Mouse (Mus musculus) CH12.LX (cell line): ENCODE results near the gene Cyb5rl. TPM values are rescaled to one million over a fixed set of nuclear protein-coding genes. Genes with fewer than 3 reads are reported as not detected.

ENCODE experiments used
- DNase-seq: peaks from one replicate; pipeline ENCODE4 v3.0.0-alpha.2; 2013; ENCODE audit errors: extremely low read depth
- H3K27ac ChIP-seq: 2 replicates; pipeline ENCODE4 v1.5.1; 2012; ENCODE audit warnings: low read depth, mild to moderate bottlenecking, control low read depth, moderate library complexity; ENCODE audit not compliant: insufficient read depth
- H3K27me3 ChIP-seq: replicated peaks from 2 replicates; pipeline ENCODE3; 2012; ENCODE audit warnings: inconsistent platforms
- H3K36me3 ChIP-seq, 2 experiments: replicated peaks in 1 of 2; 2 replicates each; pipeline versions ENCODE3 to v1.6.1; 2012; ENCODE audit warnings: inconsistent platforms in 1 of 2, low read length in 1 of 2, mild to moderate bottlenecking in 1 of 2, mixed read lengths in 1 of 2, moderate library complexity in 1 of 2; ENCODE audit not compliant: control insufficient read depth in 1 of 2, insufficient read depth in 1 of 2
- H3K4me1 ChIP-seq, 2 experiments: 2 replicates each; pipeline ENCODE4 v1.6.1; 2012; ENCODE audit warnings: inconsistent platforms in 1 of 2, moderate library complexity in 1 of 2; ENCODE audit not compliant: insufficient read depth in 2 of 2, control insufficient read depth in 1 of 2
- H3K4me2 ChIP-seq: 2 replicates; pipeline ENCODE4 v1.6.1; 2012; ENCODE audit warnings: low read depth, mild to moderate bottlenecking, control low read depth; ENCODE audit not compliant: poor library complexity, insufficient read depth, severe bottlenecking
- H3K4me3 ChIP-seq, 3 experiments: fragments of 150-350 bp in 1 of 3; sonication (generic) in 1 of 3; replicated peaks in 1 of 3; 2 replicates each; pipeline versions ENCODE3 to v1.5.1; 2011 to 2012; ENCODE audit warnings: low read depth in 2 of 3, low read length in 2 of 3, mild to moderate bottlenecking in 2 of 3, moderate library complexity in 2 of 3, control low read depth in 1 of 3, improper control_type of control experiment in 1 of 3, inconsistent platforms in 1 of 3, mixed read lengths in 1 of 3; ENCODE audit not compliant: poor library complexity in 1 of 3
- H3K79me2 ChIP-seq: replicated peaks from 2 replicates; pipeline ENCODE4 v1.6.1; 2012; ENCODE audit warnings: mild to moderate bottlenecking, moderate library complexity; ENCODE audit not compliant: control insufficient read depth, poor library complexity, insufficient read depth, severe bottlenecking; ENCODE audit errors: extremely low read depth
- H3K9ac ChIP-seq: 2 replicates; pipeline ENCODE4 v1.6.1; 2012; ENCODE audit warnings: low read depth, mild to moderate bottlenecking, control low read depth, moderate library complexity; ENCODE audit not compliant: insufficient read depth
- H3K9me3 ChIP-seq: replicated peaks from 2 replicates; pipeline ENCODE3; 2012; ENCODE audit warnings: low read length, inconsistent platforms, mixed read lengths
- CHD2 ChIP-seq: IDR thresholded peaks from 2 replicates; pipeline ENCODE4 v1.6.1; 2011; ENCODE audit warnings: low read length, improper control_type of control experiment
- ELF1 ChIP-seq: IDR thresholded peaks from 2 replicates; pipeline ENCODE4 v1.6.1; 2014; ENCODE audit warnings: low read depth, mild to moderate bottlenecking, inconsistent platforms, low read length, improper control_type of control experiment
- EP300 ChIP-seq: IDR thresholded peaks from 2 replicates; pipeline ENCODE4 v1.6.1; 2011; ENCODE audit warnings: low read length, improper control_type of control experiment
- ETS1 ChIP-seq: conservative IDR thresholded peaks from 2 replicates; pipeline ENCODE4 v1.6.1; 2012; ENCODE audit warnings: low read depth, mild to moderate bottlenecking, inconsistent platforms, low read length, improper control_type of control experiment, moderate library complexity
- GABPA ChIP-seq: IDR thresholded peaks from 2 replicates; pipeline ENCODE4 v1.6.1; 2012; ENCODE audit warnings: low read depth, low read length, improper control_type of control experiment, inconsistent platforms; ENCODE audit not compliant: insufficient replicate concordance
- IRF4 ChIP-seq: IDR thresholded peaks from 2 replicates; pipeline ENCODE4 v1.6.1; 2014; ENCODE audit warnings: low read depth, mild to moderate bottlenecking, inconsistent platforms, low read length, improper control_type of control experiment
- JUN ChIP-seq: IDR thresholded peaks from 2 replicates; pipeline ENCODE4 v1.6.1; 2011; ENCODE audit warnings: low read depth, mild to moderate bottlenecking, low read length, improper control_type of control experiment, moderate library complexity; ENCODE audit not compliant: insufficient read depth
- KAT2A ChIP-seq: IDR thresholded peaks from 2 replicates; pipeline ENCODE4 v1.6.1; 2012; ENCODE audit warnings: low read length, improper control_type of control experiment, inconsistent platforms; ENCODE audit not compliant: insufficient replicate concordance
- MAX ChIP-seq: IDR thresholded peaks from 2 replicates; pipeline ENCODE4 v1.6.1; 2011; ENCODE audit warnings: low read length, improper control_type of control experiment
- MAZ ChIP-seq: IDR thresholded peaks from 2 replicates; pipeline ENCODE4 v1.6.1; 2012; ENCODE audit warnings: low read depth, mild to moderate bottlenecking, inconsistent platforms, low read length, improper control_type of control experiment, moderate library complexity
- MEF2A ChIP-seq: IDR thresholded peaks from 2 replicates; pipeline ENCODE4 v1.6.1; 2014; ENCODE audit warnings: low read depth, mild to moderate bottlenecking, inconsistent platforms, low read length, improper control_type of control experiment, borderline replicate concordance
- MXI1 ChIP-seq: IDR thresholded peaks from 2 replicates; pipeline ENCODE4 v1.6.1; 2011; ENCODE audit warnings: mild to moderate bottlenecking, low read depth, low read length, improper control_type of control experiment
- RCOR1 ChIP-seq: conservative IDR thresholded peaks from 2 replicates; pipeline ENCODE4 v1.6.1; 2012; ENCODE audit warnings: low read depth, mild to moderate bottlenecking, inconsistent platforms, low read length, improper control_type of control experiment
- SMC3 ChIP-seq: IDR thresholded peaks from 2 replicates; pipeline ENCODE4 v1.6.1; 2011; ENCODE audit warnings: low read depth, low read length, improper control_type of control experiment
- TCF12 ChIP-seq: IDR thresholded peaks from 2 replicates; pipeline ENCODE4 v1.6.1; 2014; ENCODE audit warnings: low read depth, mild to moderate bottlenecking, inconsistent platforms, low read length, improper control_type of control experiment
- UBTF ChIP-seq: IDR thresholded peaks from 2 replicates; pipeline ENCODE4 v1.6.1; 2012; ENCODE audit warnings: low read depth, mild to moderate bottlenecking, inconsistent platforms, low read length, improper control_type of control experiment, moderate library complexity
- USF1 ChIP-seq: IDR thresholded peaks from 2 replicates; pipeline ENCODE4 v1.6.1; 2014; ENCODE audit warnings: low read depth, mild to moderate bottlenecking, inconsistent platforms, low read length, improper control_type of control experiment
- ZC3H11A ChIP-seq: IDR thresholded peaks from 2 replicates; pipeline ENCODE4 v1.6.1; 2012; ENCODE audit warnings: low read depth, mild to moderate bottlenecking, inconsistent platforms, low read length, improper control_type of control experiment
- ZNF384 ChIP-seq: IDR thresholded peaks from 2 replicates; pipeline ENCODE4 v1.6.1; 2012; ENCODE audit warnings: low read depth, low read length, improper control_type of control experiment, inconsistent platforms
- dilution Hi-C: fragments of 300-500 bp; cut with MboI; formaldehyde crosslinking; loops from 2 replicates; pipeline ENCODE4 v1.14.3; 2020; ENCODE audit warnings: low sequenced_read_pairs; ENCODE audit not compliant: extremely low pct_unique_long_range_greater_than_20kb, extremely low pct_ligation_motif_present
- in situ Hi-C: fragments of 300-500 bp; cut with MboI; formaldehyde crosslinking; loops from 3 replicates; pipeline ENCODE4 v1.14.3; 2019; ENCODE audit warnings: low sequenced_read_pairs, low pct_ligation_motif_present, low pct_unique_long_range_greater_than_20kb, mixed read lengths
- polyA plus RNA-seq: library from polyadenylated mRNA; unstranded; fragments of >175 nt; gene quantifications from 2 replicates; pipeline ENCODE4 v1.2.1, GENCODE M21; 2012; ENCODE audit warnings: low read depth; ENCODE audit not compliant: insufficient read length
- total RNA-seq, 2 experiments: library from RNA; depleted of rRNA; stranded (reverse); fragments of 300-350 nt in 1 of 2; fragments of >200 nt in 1 of 2; gene quantifications; 2 replicates each; pipeline ENCODE4 v1.2.3; 2012 to 2014

Cyb5rl gene
- total and polyA plus RNA-seq, 3 experiments: 14.0 to 22.7 (median 19.3) TPM

GRCm38 (mm10) chr4:107079716-107080115 is 12.9 kb downstream of the Cyb5rl start:
- DNase-seq: no peak
- Histone ChIP-seq H3K4me2 (no peak overlapping the region), H3K36me3 (peaks cover 7 to 80% of the 10 kb centered on the region in 2 experiments), H3K4me3 (no peak overlapping the region), H3K27me3 (no peaks in the 10 kb centered on the region), H3K9me3 (no peaks in the 10 kb centered on the region), H3K79me2 (no peaks in the 10 kb centered on the region), H3K9ac (no peak overlapping the region), H3K4me1 (peaks cover 0 to 11% of the 10 kb centered on the region in 2 experiments; a peak in 1 of 4 replicates), H3K27ac (no peak overlapping the region)
- in situ Hi-C loops (no loop called here), dilution Hi-C loops (no loop called here)
- TF ChIP-seq MAX (no peak), ELF1 (no peak), RCOR1 (no peak), ZNF384 (no peak), GABPA (no peak), ETS1 (no peak), CHD2 (no peak), USF1 (no peak), ZC3H11A (no peak), EP300 (no peak)

DNA sequence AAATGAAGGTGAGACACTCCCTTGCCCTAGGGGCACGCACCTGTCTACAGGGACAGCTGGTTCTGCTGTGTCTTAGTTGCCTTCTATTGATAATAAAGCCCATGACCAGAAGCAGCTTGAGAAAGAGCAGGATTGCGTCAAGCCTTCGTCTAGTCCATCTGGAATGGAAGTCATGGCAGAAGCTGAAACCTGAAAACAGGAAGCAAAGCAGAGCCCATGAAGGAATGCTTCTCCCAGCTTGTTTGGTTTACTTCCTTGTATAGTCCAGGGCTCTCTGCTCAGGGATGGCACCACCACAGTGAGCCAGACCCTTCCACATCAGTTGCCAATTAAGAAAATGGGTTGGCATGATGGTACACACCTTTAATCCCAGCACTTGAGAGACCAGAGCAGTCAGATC is 15.4 kb downstream of the Cyb5rl start:
- TF ChIP-seq CHD2 (no peak), USF1 (no peak), MAZ (no peak), RCOR1 (no peak), JUN (no peak), SMC3 (no peak), ETS1 (no peak), MEF2A (no peak), TCF12 (no peak), IRF4 (no peak), KAT2A (no peak), MXI1 (no peak), ZNF384 (no peak), UBTF (no peak), ELF1 (no peak), EP300 (no peak)
- dilution Hi-C loops: no loop called here
- in situ Hi-C loops: no loop called here
- H3K4me2 ChIP-seq: no peak overlapping the region
- H3K27me3 ChIP-seq: no peaks in the 10 kb centered on the region
- no peak overlapping the region for H3K27ac ChIP-seq
- no peak overlapping the region for H3K4me3 ChIP-seq
- H3K9me3 ChIP-seq: no peaks in the 10 kb centered on the region
- no peak overlapping the region for H3K9ac ChIP-seq
- H3K79me2 ChIP-seq: no peaks in the 10 kb centered on the region
- peaks cover 7 to 64% of the 10 kb centered on the region in 2 experiments for H3K36me3 ChIP-seq
- DNase-seq: no peak
- H3K4me1 ChIP-seq: peaks cover 0 to 11% of the 10 kb centered on the region in 2 experiments; a peak in 1 of 4 replicates
